Mouse (Mus musculus): Measurements from ENCODE around the gene Ace3. TPM values are rescaled to one million over a fixed set of nuclear protein-coding genes. Genes with fewer than 3 reads are reported as not detected.
A peak's percentile ranks its signal among the peaks of the same experiment; 100 is the strongest.

Ace3 gene
- polyA plus RNA-seq, 1 experiment from 2014 or later = not detected

- H3K27me3 ChIP-seq (replicated peaks) = no peaks in the 10 kb centered on the region
- 76% methylated on average over 6 of the region's 6 CpGs for WGBS
- no peak overlapping the region for H3K9ac ChIP-seq
- no peaks in the 10 kb centered on the region for H3K4me1 ChIP-seq (replicated peaks)
- ATAC-seq = no peak
- H3K27ac ChIP-seq = no peak overlapping the region
- no peaks in the 10 kb centered on the region for H3K9me3 ChIP-seq
- no peaks in the 10 kb centered on the region for H3K36me3 ChIP-seq
- H3K4me3 ChIP-seq (replicated peaks) = no peak overlapping the region
- no peak overlapping the region for H3K4me2 ChIP-seq (replicated peaks)
These were observed 5.0 kb upstream of the Ace3 start for GRCm38 (mm10) chr11:105989446-105989845.

GRCm38 (mm10) chr11:105990231-105990630 is 4.2 kb upstream of the Ace3 start:
- Histone ChIP-seq H3K4me1 (replicated peaks) (no peaks in the 10 kb centered on the region), H3K4me2 (replicated peaks) (no peak overlapping the region), H3K9me3 (no peaks in the 10 kb centered on the region), H3K9ac (no peak overlapping the region), H3K27ac (no peak overlapping the region), H3K4me3 (replicated peaks) (no peak overlapping the region), H3K27me3 (replicated peaks) (no peaks in the 10 kb centered on the region), H3K36me3 (no peaks in the 10 kb centered on the region)
- no peak for ATAC-seq
- WGBS = 63% methylated on average over 2 of the region's 2 CpGs

- ATAC-seq = no peak
These were observed 5.6 kb downstream of the Ace3 start for GRCm38 (mm10) chr11:106000062-106000461.

GRCm38 (mm10) chr11:106001718-106002117 is 7.2 kb downstream of the Ace3 start:
- Histone ChIP-seq H3K27ac (no peak overlapping the region), H3K36me3 (no peaks in the 10 kb centered on the region), H3K4me2 (replicated peaks) (no peak overlapping the region), H3K27me3 (replicated peaks) (no peaks in the 10 kb centered on the region), H3K4me3 (replicated peaks) (no peak overlapping the region), H3K9ac (no peak overlapping the region), H3K4me1 (replicated peaks) (peaks cover 18% of the 10 kb centered on the region), H3K9me3 (no peaks in the 10 kb centered on the region)
- WGBS = 44% methylated on average over 4 of the region's 4 CpGs
- no peak for ATAC-seq

More at GRCm38 (mm10) chr11:106000062-106000461, 5.6 kb downstream of the Ace3 start:
- no peaks in the 10 kb centered on the region for H3K9me3 ChIP-seq
- no peak overlapping the region for H3K4me2 ChIP-seq (replicated peaks)
- no peaks in the 10 kb centered on the region for H3K36me3 ChIP-seq
- no peak overlapping the region for H3K4me3 ChIP-seq (replicated peaks)
- H3K4me1 ChIP-seq (replicated peaks) = 0 out of 2 replicates have a peak, but pooled peaks cover 6% of the 10 kb centered on the region
- WGBS = 93% methylated on average over 6 of the region's 6 CpGs
- H3K9ac ChIP-seq = no peak overlapping the region
- no peaks in the 10 kb centered on the region for H3K27me3 ChIP-seq (replicated peaks)
- no peak overlapping the region for H3K27ac ChIP-seq

- no peaks in the 10 kb centered on the region for H3K27me3 ChIP-seq (replicated peaks)
- no peak overlapping the region for H3K9ac ChIP-seq
- no peaks in the 10 kb centered on the region for H3K36me3 ChIP-seq
- no peak overlapping the region for H3K4me2 ChIP-seq (replicated peaks)
- H3K4me3 ChIP-seq (replicated peaks) = no peak overlapping the region
- no peak overlapping the region for H3K27ac ChIP-seq
- no peaks in the 10 kb centered on the region for H3K9me3 ChIP-seq
- 71% methylated on average over 1 of the region's 1 CpGs for WGBS
- peak; percentile 10; the same call in 1 of the 2 replicates for ATAC-seq
- H3K4me1 ChIP-seq (replicated peaks) = peaks cover 21% of the 10 kb centered on the region
These were observed 10.1 kb downstream of the Ace3 start for GRCm38 (mm10) chr11:106004576-106004975.

GRCm38 (mm10) chr11:106005970-106006369 is 11.5 kb downstream of the Ace3 start:
- Histone ChIP-seq H3K4me3 (replicated peaks) (no peak overlapping the region), H3K9me3 (no peaks in the 10 kb centered on the region), H3K4me2 (replicated peaks) (no peak overlapping the region; the same call in 1 of the 2 replicates), H3K9ac (no peak overlapping the region), H3K27me3 (replicated peaks) (no peaks in the 10 kb centered on the region), H3K36me3 (no peaks in the 10 kb centered on the region), H3K4me1 (replicated peaks) (peaks cover 21% of the 10 kb centered on the region), H3K27ac (no peak overlapping the region)
- ATAC-seq = peak; percentile 72
- 17% methylated on average over 5 of the region's 5 CpGs for WGBS

GRCm38 (mm10) chr11:106007821-106008220 is 13.3 kb downstream of the Ace3 start, which contains the start of gene Kcnh6:
Kcnh6 (plus strand) TSS chr11:106008124.
- Histone ChIP-seq H3K27ac (no peak within 1 kb of the TSS), H3K36me3 (no peaks in the 10 kb centered on the region), H3K4me1 (replicated peaks) (peaks cover 21% of the 10 kb centered on the region), H3K9me3 (no peaks in the 10 kb centered on the region), H3K9ac (no peak within 1 kb of the TSS), H3K4me3 (replicated peaks) (peak within 1 kb of the TSS; percentile 27), H3K4me2 (replicated peaks) (peak within 1 kb of the TSS; percentile 82), H3K27me3 (replicated peaks) (no peaks in the 10 kb centered on the region)
- under 1% methylated on average over 25 of the region's 25 CpGs for WGBS
- ATAC-seq = peak; percentile 71

GRCm38 (mm10) chr11:106012711-106013110 is 18.2 kb downstream of the Ace3 start:
- H3K4me1 ChIP-seq (replicated peaks) = 0 out of 2 replicates have a peak, but pooled peaks cover 3% of the 10 kb centered on the region
- H3K27me3 ChIP-seq (replicated peaks) = no peaks in the 10 kb centered on the region
- H3K27ac ChIP-seq = no peak overlapping the region
- WGBS = 57% methylated on average over 7 of the region's 7 CpGs
- no peak overlapping the region for H3K4me2 ChIP-seq (replicated peaks)
- no peaks in the 10 kb centered on the region for H3K36me3 ChIP-seq
- ATAC-seq = no peak
- no peak overlapping the region for H3K4me3 ChIP-seq (replicated peaks)
- no peaks in the 10 kb centered on the region for H3K9me3 ChIP-seq
- no peak overlapping the region for H3K9ac ChIP-seq

- Histone ChIP-seq H3K27me3 (replicated peaks) (no peaks in the 10 kb centered on the region), H3K9me3 (no peaks in the 10 kb centered on the region), H3K27ac (no peak overlapping the region), H3K4me1 (replicated peaks) (no peaks in the 10 kb centered on the region), H3K4me2 (replicated peaks) (no peak overlapping the region), H3K36me3 (no peaks in the 10 kb centered on the region), H3K9ac (no peak overlapping the region), H3K4me3 (replicated peaks) (no peak overlapping the region)
- WGBS = 58% methylated on average over 11 of the region's 11 CpGs
- no peak for ATAC-seq
These were observed 19.2 kb downstream of the Ace3 start for GRCm38 (mm10) chr11:106013556-106014225.

- ATAC-seq = no peak
- no peak overlapping the region for H3K4me3 ChIP-seq (replicated peaks)
These were observed 22.0 kb downstream of the Ace3 start for GRCm38 (mm10) chr11:106016440-106016839.

GRCm38 (mm10) chr11:106020051-106020763 is 25.7 kb downstream of the Ace3 start:
- Histone ChIP-seq H3K36me3 (no peaks in the 10 kb centered on the region), H3K4me1 (replicated peaks) (peaks cover 6% of the 10 kb centered on the region), H3K4me3 (replicated peaks) (peak overlapping the region; percentile 35), H3K4me2 (replicated peaks) (peak overlapping the region; percentile 80), H3K9ac (peak overlapping the region; percentile 28), H3K27me3 (replicated peaks) (peaks cover 12% of the 10 kb centered on the region), H3K9me3 (no peaks in the 10 kb centered on the region), H3K27ac (no peak overlapping the region)
- 1% methylated on average over 50 of the region's 50 CpGs for WGBS
- peak; percentile 64 for ATAC-seq

More at GRCm38 (mm10) chr11:106016440-106016839, 22.0 kb downstream of the Ace3 start:
- no peak overlapping the region for H3K4me2 ChIP-seq (replicated peaks)
- no peaks in the 10 kb centered on the region for H3K36me3 ChIP-seq
- H3K27me3 ChIP-seq (replicated peaks) = peaks cover 12% of the 10 kb centered on the region
- WGBS = 73% methylated on average over 5 of the region's 5 CpGs
- peaks cover 6% of the 10 kb centered on the region for H3K4me1 ChIP-seq (replicated peaks)
- H3K9ac ChIP-seq = no peak overlapping the region
- H3K27ac ChIP-seq = no peak overlapping the region
- no peaks in the 10 kb centered on the region for H3K9me3 ChIP-seq

- Histone ChIP-seq H3K4me3 (replicated peaks) (no peak overlapping the region), H3K9ac (no peak overlapping the region), H3K36me3 (no peaks in the 10 kb centered on the region), H3K27me3 (replicated peaks) (peaks cover 4% of the 10 kb centered on the region; the same call in 1 of the 2 replicates), H3K9me3 (no peaks in the 10 kb centered on the region), H3K27ac (no peak overlapping the region), H3K4me1 (replicated peaks) (peaks cover 3% of the 10 kb centered on the region; the same call in 1 of the 2 replicates), H3K4me2 (replicated peaks) (no peak overlapping the region)
- no peak for ATAC-seq
- 68% methylated on average over 3 of the region's 3 CpGs for WGBS
These were observed 31.3 kb downstream of the Ace3 start for GRCm38 (mm10) chr11:106025774-106026173.

Data from intestine, embryonic 15.5 days (tissue).